Mouse (Mus musculus): ENCODE data around the gene Tmem238. TPM values are rescaled to one million over a fixed set of nuclear protein-coding genes. Genes with fewer than 3 reads are reported as not detected.
"Not testable (repeated sequence)": the region's sequence is repeated elsewhere in the genome, so short reads cannot be mapped to it uniquely, and the experiment has no call there.

The Tmem238 gene
- polyA plus RNA-seq, 1 experiment from 2014 or later = 75.5 TPM

GRCm38 (mm10) chr7:4793674-4794073 lies 4.2 kb upstream of the Tmem238 start:
- no peak for TF ChIP-seq CTCF (IDR thresholded peaks at IDR 0.05; ENCODE audit: low read depth)
- H3K9ac ChIP-seq (ENCODE audit: low read depth, low read length) = peak overlapping the region; percentile 92
- H3K4me1 ChIP-seq (replicated peaks; ENCODE audit: control insufficient read depth, insufficient read depth, low read length) = no peaks in the 10 kb centered on the region
- peak overlapping the region; percentile 94 for H3K27ac ChIP-seq (ENCODE audit: low read depth, low read length)
- 29% methylated on average over 4 of the region's 4 CpGs for WGBS
- H3K4me2 ChIP-seq (replicated peaks; ENCODE audit: low read depth) = peak overlapping the region; percentile 75
- ATAC-seq = no peak
- H3K4me3 ChIP-seq (ENCODE audit: low read depth, low read length) = peak overlapping the region; percentile 82
- peaks cover 18% of the 10 kb centered on the region for H3K36me3 ChIP-seq (ENCODE audit: control insufficient read depth, insufficient read depth)
- H3K27me3 ChIP-seq (replicated peaks; ENCODE audit: control insufficient read depth, insufficient read depth, low read length) = no peaks in the 10 kb centered on the region
- H3K9me3 ChIP-seq (ENCODE audit: control insufficient read depth) = no peaks in the 10 kb centered on the region

GRCm38 (mm10) chr7:4793248-4793647 lies 3.8 kb upstream of the Tmem238 start:
- H3K9ac ChIP-seq (ENCODE audit: low read depth, low read length) = peak overlapping the region; percentile 92
- peak overlapping the region; percentile 75 for H3K4me2 ChIP-seq (replicated peaks; ENCODE audit: low read depth)
- ATAC-seq; H3K27me3 ChIP-seq (replicated peaks; ENCODE audit: control insufficient read depth, insufficient read depth, low read length); H3K4me1 ChIP-seq (replicated peaks; ENCODE audit: control insufficient read depth, insufficient read depth, low read length); H3K9me3 ChIP-seq (ENCODE audit: control insufficient read depth): not testable (repeated sequence)
- H3K4me3 ChIP-seq (ENCODE audit: low read depth, low read length) = peak overlapping the region; percentile 82
- peak overlapping the region; percentile 94 for H3K27ac ChIP-seq (ENCODE audit: low read depth, low read length)
- WGBS = under 1% methylated on average over 31 of the region's 31 CpGs
- peaks cover 18% of the 10 kb centered on the region for H3K36me3 ChIP-seq (ENCODE audit: control insufficient read depth, insufficient read depth)

GRCm38 (mm10) chr7:4792278-4793212 lies 3.1 kb upstream of the Tmem238 start, which contains the start of gene Rpl28:
TSS of gene Rpl28 (plus strand) at chr7:4792874.
- peak within 1 kb of the TSS; percentile 75 for H3K4me2 ChIP-seq (replicated peaks; ENCODE audit: low read depth)
- peaks cover 18% of the 10 kb centered on the region for H3K36me3 ChIP-seq (ENCODE audit: control insufficient read depth, insufficient read depth)
- H3K9ac ChIP-seq (ENCODE audit: low read depth, low read length) = peak within 1 kb of the TSS; percentile 92
- H3K4me1 ChIP-seq (replicated peaks; ENCODE audit: control insufficient read depth, insufficient read depth, low read length) = no peaks in the 10 kb centered on the region
- peak within 1 kb of the TSS; percentile 94 for H3K27ac ChIP-seq (ENCODE audit: low read depth, low read length)
- H3K27me3 ChIP-seq (replicated peaks; ENCODE audit: control insufficient read depth, insufficient read depth, low read length) = no peaks in the 10 kb centered on the region
- no peak for TF ChIP-seq CTCF (IDR thresholded peaks at IDR 0.05; ENCODE audit: low read depth)
- H3K9me3 ChIP-seq (ENCODE audit: control insufficient read depth) = no peaks in the 10 kb centered on the region
- ATAC-seq = peak; percentile 80
- under 1% methylated on average over 54 of the region's 54 CpGs for WGBS
- peak within 1 kb of the TSS; percentile 82 for H3K4me3 ChIP-seq (ENCODE audit: low read depth, low read length)

- Histone ChIP-seq H3K27ac (ENCODE audit: low read depth, low read length) (peak overlapping the region; percentile 94), H3K9ac (ENCODE audit: low read depth, low read length) (peak overlapping the region; percentile 86), H3K9me3 (ENCODE audit: control insufficient read depth) (no peaks in the 10 kb centered on the region), H3K4me3 (ENCODE audit: low read depth, low read length) (peak overlapping the region; percentile 66), H3K4me2 (replicated peaks; ENCODE audit: low read depth) (peak overlapping the region; percentile 78), H3K36me3 (ENCODE audit: control insufficient read depth, insufficient read depth) (peaks cover 8% of the 10 kb centered on the region; the same call in 1 of the 2 replicates), H3K27me3 (replicated peaks; ENCODE audit: control insufficient read depth, insufficient read depth, low read length) (no peaks in the 10 kb centered on the region), H3K4me1 (replicated peaks; ENCODE audit: control insufficient read depth, insufficient read depth, low read length) (no peaks in the 10 kb centered on the region)
- WGBS = 2% methylated on average over 63 of the region's 64 CpGs
- peak; percentile 17 for ATAC-seq
- peak; percentile 64 for TF ChIP-seq CTCF (IDR thresholded peaks at IDR 0.05; ENCODE audit: low read depth)
These were observed 689 bp downstream of the Tmem238 start for GRCm38 (mm10) chr7:4788499-4789435.

GRCm38 (mm10) chr7:4783667-4784268 lies 5.7 kb downstream of the Tmem238 start:
- ATAC-seq = no peak
- H3K4me3 ChIP-seq (ENCODE audit: low read depth, low read length) = no peak overlapping the region
- H3K27ac ChIP-seq (ENCODE audit: low read depth, low read length) = no peak overlapping the region
- WGBS = 80% methylated on average over 14 of the region's 14 CpGs
- H3K4me2 ChIP-seq (replicated peaks; ENCODE audit: low read depth) = no peak overlapping the region
- H3K27me3 ChIP-seq (replicated peaks; ENCODE audit: control insufficient read depth, insufficient read depth, low read length) = 0 out of 2 replicates have a peak, but pooled peaks cover 4% of the 10 kb centered on the region
- TF ChIP-seq CTCF (IDR thresholded peaks at IDR 0.05; ENCODE audit: low read depth) = no peak
- H3K36me3 ChIP-seq (ENCODE audit: control insufficient read depth, insufficient read depth) = peaks cover 8% of the 10 kb centered on the region; the same call in 1 of the 2 replicates
- H3K9ac ChIP-seq (ENCODE audit: low read depth, low read length) = no peak overlapping the region
- H3K9me3 ChIP-seq (ENCODE audit: control insufficient read depth) = no peaks in the 10 kb centered on the region
- no peaks in the 10 kb centered on the region for H3K4me1 ChIP-seq (replicated peaks; ENCODE audit: control insufficient read depth, insufficient read depth, low read length)
